Mouse (Mus musculus) heart, adult 9 months (tissue): Measurements from ENCODE around the gene Mnx1.

Experiments used
- DNase-seq, 2 experiments: peaks; one replicate each; pipeline ENCODE4 v3.0.0; 2022; ENCODE audit warnings: low spot score in 2 of 2

Gene Mnx1

DNA sequence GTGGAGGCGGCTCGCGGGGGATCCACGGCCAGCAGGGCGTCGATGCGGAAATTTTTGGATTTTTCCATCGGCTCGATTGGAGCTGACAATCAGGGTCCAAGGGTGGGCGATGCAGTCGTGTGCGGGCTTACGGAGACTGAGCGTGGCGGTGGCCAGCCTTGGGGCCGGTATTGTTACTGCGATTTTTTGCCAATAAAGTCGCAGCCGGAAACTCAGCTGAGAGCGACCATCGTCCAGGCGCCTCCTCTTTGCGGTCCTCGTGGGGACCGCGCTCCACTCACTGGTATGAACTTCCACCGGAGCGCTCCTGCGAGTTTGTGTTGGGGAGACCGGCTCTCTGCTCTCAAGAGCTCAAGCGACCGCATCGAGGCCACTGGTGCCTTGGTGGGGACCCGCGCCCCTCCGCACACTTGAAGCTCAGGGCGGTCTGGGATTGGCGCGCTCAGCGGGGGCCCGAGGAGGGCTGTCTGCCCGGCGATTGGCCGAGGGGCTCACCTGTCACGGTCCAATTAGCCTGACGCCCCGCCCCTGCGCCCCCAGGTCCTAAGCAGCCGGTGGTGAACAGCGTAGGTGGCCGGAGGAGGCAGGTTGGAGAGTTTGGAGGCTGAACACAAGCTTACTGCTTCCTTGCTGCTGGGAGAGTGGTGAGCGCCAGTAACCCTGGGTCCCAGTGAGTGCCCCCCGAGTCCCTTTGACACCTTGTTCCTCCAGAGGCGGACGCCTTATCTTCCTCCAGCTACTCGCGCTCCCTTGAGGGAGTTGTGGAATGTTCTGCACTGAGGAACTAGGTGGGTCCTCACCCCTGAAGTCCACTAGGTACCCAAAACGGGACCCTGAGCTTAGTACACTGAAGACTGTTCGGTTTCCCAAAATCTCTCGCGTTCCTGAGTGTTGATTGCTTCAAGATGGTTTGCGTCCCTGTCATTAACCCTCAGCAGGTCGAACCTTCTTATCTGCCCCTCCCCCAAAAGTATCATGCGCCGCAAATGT is at the start of gene Mnx1:
TSS of gene Mnx1 (minus strand) at position 263 of the 990 bp plus-strand sequence.
- no peak for DNase-seq

DNA sequence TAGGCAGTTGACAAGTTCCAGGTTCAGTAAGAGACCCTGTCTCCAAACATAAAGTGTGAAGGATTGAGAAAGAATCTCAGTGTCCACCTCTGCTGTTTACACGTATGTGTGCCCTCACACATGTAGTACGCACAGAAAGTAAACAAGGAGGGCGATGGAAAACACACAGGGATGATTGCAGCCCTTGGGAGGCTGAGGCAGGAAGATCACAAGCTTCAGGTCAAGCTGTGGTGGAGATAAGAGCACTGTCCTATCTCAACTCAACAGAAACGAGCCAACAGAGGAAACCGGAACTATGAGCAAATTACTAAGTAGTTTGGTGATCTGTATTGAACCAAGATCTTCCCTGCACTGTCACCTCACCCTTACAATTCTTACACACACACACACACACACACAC is 38.2 kb upstream of the Mnx1 start:
- DNase-seq, result no peak

- no peak for DNase-seq
Observed at GRCm38 (mm10) chr5:29515888-29516287, 37.6 kb upstream of the Mnx1 start.

DNA sequence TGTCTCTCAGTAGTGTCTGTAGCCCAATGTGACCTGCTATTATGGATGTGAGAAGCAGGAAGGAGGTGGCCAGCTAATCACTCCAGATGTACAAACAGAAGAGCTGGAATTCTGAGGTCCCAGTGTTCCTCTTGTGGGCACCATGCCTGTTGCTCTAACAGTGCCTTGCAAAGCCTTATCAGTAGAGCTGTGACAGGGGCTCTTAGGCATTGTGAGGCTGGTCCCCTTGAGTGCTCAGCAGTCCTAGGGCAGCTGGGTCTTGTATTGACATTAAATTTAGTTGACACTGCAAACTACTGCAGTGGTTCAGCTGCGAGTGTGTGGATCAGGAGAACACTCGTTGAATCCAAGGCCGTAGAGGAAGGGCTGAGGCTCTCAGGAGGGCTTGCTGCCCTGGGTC is 28.7 kb upstream of the Mnx1 start:
- no peak for DNase-seq

- no peak for DNase-seq
Observed at GRCm38 (mm10) chr5:29487321-29487720, 9.1 kb upstream of the Mnx1 start.

- DNase-seq, result no peak
Observed at GRCm38 (mm10) chr5:29485941-29486320, 7.7 kb upstream of the Mnx1 start.

DNA sequence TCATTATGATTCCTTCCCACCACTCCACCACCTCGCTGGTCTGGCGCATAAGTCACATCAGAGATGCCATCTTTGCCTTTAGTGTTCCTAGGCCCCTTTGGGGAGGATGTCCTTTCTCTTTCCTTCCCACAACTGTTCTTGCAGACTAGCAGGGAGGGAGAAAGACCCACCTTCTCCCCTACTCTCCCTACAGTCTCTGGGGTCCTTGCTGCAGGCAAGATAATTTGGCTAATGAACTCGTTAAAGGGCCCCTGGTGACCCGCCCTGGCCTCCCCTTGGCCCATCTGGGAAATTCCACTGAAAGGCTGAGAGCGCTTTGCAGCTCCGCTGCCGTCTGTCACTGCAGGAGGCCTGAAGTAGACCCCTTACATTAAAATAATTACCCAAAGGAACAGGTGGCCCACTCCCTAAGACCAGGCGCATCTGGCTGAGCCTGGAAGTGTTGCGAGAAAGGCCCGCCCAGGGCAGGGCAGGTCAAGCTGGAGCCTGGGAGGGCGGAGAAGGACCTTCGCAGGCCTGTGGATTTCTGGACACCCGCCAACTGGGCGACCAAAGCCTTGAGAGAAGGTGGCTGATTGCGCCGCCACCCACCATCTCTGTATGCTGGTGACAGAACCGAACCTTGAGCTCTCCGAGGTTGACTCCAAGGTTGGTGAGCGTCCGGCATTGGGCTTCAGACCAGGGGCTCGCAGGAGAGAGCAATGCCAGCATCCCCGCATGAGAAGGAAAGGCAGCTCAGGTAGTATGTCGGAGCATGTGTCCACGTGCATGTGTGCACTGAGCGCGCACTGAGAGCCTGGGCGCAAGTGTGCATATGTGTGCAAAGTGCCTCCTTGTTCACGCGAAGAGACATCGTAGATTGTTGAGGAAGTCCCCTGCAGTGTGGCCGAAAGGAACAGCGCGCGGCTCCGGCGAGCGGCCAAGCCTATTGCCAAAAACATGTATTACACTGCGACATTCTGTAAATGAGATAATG is 7.0 kb upstream of the Mnx1 start:
- no peak for DNase-seq

DNA sequence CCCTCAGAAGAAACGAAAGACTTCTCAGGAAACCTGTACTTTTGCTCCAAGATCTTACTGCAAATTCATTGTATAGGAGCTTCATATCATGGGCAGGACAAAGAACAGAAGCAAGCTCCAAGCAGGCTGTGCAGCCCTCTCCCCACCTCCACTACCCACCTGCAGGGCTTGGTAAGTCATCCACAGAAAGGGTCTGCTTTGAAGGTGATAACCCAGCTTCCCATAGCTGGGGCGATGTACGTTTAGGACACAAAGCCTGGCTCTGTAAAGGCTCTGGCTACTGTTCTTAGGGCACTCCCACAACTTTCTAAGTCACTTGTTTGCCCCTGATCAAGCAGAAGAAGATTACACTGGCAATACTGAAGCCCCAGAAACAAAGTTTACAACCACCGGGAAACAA is 5.5 kb upstream of the Mnx1 start:
- no peak for DNase-seq

DNA sequence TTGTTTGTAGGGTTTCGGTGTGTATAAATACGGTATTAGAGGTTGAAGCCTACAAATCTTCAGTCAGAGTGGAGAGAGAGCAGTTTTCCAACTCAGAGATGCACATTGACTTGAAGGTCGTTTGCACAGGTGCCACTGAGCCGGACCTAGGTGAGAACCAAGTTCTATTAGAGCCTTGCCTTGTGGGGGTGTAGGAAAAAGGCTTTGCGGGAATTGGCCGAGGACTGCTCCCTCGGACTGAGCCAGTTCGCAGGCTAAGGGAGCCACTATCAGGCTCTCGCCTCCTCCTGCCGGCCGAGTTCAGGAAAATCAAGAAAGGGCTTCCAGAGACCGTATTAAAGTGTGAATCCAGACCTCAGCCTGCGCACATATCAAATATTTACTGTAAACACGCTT is 926 bp upstream of the Mnx1 start:
- no peak for DNase-seq

GRCm38 (mm10) chr5:29477474-29478207 is 629 bp downstream of the Mnx1 start:
- DNase-seq, result no peak

DNA sequence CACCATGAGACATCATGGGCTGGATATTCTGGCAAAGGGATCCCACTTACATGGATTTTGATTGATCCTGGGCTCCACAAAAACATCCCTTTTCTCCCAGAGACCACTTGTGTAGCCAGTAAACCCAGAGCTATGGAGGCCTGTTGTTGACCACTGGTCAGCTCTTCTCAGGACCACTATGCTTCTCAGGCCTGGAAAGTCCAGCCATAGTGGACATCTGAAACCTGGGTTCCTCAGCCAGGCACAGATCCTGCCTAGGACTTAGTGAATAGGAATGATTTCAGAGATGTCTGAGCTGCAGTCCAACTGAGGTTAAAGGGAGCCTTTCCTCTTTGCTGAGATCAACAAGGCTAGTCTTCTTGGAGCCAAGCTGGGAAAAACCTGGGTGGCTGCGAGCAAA is 2.2 kb downstream of the Mnx1 start:
- DNase-seq, result no peak

DNA sequence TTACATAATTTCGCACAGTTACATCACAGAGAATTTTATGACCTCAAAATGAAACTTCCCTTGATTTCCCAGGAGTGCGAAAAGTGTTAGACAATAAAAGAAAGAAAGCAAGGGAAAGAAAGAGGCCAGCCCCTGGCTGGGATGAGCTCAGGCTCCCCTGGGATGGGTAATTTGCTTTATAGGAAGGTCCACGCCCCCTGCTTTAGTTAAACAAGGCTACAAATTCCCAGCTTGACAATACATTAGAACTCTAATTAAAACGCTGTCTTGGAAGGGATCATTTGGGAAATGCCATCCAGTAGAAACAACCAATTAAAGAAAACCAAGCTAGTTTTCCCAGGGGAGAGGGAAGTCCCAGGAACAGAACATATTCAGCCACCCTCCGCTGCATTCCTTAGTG is 2.7 kb downstream of the Mnx1 start:
- no peak for DNase-seq

GRCm38 (mm10) chr5:29475041-29475440 is 3.2 kb downstream of the Mnx1 start:
- no peak for DNase-seq

DNA sequence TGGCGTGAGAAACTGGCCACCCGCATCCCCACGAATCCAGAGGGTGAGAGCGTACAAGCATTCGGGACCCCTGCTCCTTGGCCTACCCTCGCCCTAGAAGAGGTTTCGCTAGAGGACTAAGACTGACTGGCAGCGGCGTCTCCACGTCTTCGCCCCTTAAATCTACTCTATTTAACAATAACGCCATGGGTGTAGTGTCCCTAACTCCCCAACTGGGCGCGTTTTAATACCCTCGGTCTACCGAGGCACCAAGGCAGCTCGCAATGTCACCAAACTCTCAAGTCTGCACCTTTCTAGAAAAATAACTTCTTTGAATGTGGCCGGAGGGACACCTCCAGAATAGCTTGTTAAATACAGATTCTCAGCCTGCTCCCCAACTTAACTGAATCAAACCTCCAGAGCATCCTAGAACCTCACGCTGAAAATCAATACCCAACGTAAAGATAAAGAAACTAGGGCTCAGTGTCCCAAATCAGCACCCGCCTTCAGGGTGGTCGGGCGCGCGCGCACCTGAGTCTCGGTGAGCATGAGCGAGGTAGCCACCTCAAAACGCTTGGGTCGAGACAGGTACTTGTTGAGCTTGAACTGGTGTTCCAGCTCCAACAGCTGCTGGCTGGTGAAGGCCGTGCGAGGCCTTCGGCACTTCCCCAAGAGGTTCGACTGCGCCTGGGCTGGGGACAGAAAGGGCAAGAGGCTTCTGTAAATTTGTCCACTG is 3.9 kb downstream of the Mnx1 start:
- DNase-seq, result no peak

GRCm38 (mm10) chr5:29473551-29474245 is 4.6 kb downstream of the Mnx1 start:
- no peak for DNase-seq

DNA sequence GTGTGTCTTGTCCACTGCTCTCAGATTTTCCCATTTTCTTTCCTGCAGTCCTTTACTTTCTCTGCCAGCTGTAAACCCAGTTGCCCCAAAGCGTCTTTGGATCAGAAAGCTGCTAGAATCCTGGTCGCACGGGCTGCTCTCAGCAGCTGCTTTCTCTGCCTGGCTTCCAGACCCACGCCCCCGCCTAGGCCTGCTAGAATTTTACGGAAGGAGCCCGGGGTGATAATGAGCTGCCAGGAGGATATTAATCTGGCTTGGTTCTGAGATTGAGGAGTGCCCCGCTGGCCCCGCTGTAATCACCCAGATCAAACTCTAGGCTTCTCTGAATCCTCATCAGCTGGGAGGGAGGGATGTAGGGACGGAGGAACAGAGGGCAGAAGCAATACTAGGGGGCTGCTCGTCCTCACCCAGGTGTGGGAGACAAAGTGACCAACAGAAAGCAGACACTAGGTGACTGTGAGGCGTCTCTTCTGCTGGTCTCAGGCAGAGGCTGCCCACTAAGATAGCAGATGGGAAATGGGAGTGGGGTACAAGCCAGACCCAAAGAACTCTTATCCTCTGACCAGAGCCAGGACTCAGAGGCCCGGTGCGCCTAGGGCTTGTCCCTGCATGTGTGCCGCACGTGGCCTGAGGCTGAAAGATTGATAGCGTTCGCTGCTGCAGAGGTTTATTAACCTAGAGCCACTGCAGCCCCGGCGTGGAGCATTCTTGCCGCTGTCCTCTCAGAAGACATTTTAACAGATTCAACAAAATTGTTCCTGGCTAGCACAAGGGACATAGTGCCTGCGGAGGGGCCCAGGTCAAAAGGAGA is 6.2 kb downstream of the Mnx1 start:
- DNase-seq, result no peak

GRCm38 (mm10) chr5:29471396-29471795 is 6.9 kb downstream of the Mnx1 start:
- DNase-seq, result no peak

DNA sequence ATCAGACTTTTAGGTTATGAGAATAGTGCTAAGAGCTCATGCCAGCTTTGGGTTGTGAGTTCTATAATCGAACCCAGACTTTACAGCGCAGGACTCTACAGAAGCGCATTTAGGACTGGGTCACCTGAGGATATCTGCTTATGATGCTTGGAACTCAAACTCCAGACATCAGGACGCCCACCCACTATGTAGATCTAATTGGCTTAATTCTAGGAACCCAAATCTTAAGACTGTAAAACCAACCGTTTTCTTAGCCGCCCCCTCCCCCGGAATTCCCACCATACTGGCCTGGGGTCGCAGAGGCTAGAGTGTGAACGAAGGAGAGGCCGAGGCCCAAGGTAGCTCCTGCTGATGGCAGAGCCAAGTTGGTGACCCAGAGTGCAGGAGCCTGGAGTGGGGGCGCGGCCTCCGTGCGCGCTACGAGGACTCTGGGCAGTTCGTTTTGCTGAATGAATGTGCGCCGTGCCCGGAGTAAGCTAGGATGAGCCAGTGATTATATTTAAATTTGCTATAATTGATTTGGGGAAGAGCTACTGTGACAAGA is 7.3 kb downstream of the Mnx1 start:
- DNase-seq, result no peak

- DNase-seq, result no peak
Observed at GRCm38 (mm10) chr5:29470271-29470670, 8.0 kb downstream of the Mnx1 start.
